Mouse (Mus musculus) kidney, adult 2 months (tissue): Measurements from ENCODE around the gene Slc17a8.

Source experiments
- CTCF ChIP-seq: fragments of 200-500 bp; conservative IDR thresholded peaks from 2 replicates; pipeline ENCODE4 v1.5.1; 2011; ENCODE audit warnings: low read depth, mild to moderate bottlenecking, control low read depth, low read length, moderate library complexity, mixed read lengths; ENCODE audit not compliant: insufficient read depth, insufficient read length
- POLR2A ChIP-seq: fragments of 200-500 bp; IDR thresholded peaks from one replicate; pipeline ENCODE4 v1.6.1; 2011; ENCODE audit warnings: low read depth, low read length, control low read depth

- TF ChIP-seq POLR2A (no peak), CTCF (no peak)
Observed at GRCm38 (mm10) chr10:89565301-89566022, 55.6 kb downstream of the Slc17a8 start.
